Mouse (Mus musculus): Measurements from ENCODE around the gene Map4k5.

The Map4k5 gene

GRCm38 (mm10) chr12:69785471-69785870 is 107.5 kb downstream of the Map4k5 start:
- no peak overlapping the region for H3K4me3 ChIP-seq (replicated peaks; ENCODE audit: low read length)
- TF ChIP-seq POU5F1 (IDR thresholded peaks at IDR 0.05; ENCODE audit: borderline replicate concordance, low read length) (no peak), CTCF (conservative IDR thresholded peaks at IDR 0.05; ENCODE audit: low read length) (no peak), NANOG (IDR thresholded peaks at IDR 0.05; ENCODE audit: borderline replicate concordance, low read length) (no peak)
- H3K4me1 ChIP-seq (replicated peaks; ENCODE audit: low read depth, low read length): peaks cover 9% of the 10 kb centered on the region
- no peaks in the 10 kb centered on the region for H3K36me3 ChIP-seq (ENCODE audit: insufficient read depth, low read length)
- H3K27me3 ChIP-seq (ENCODE audit: insufficient read depth, low read length): peaks cover 35% of the 10 kb centered on the region
- no peaks in the 10 kb centered on the region for H3K9me3 ChIP-seq (ENCODE audit: low read length)

- no peaks in the 10 kb centered on the region for H3K36me3 ChIP-seq (ENCODE audit: insufficient read depth, low read length)
- peaks cover 16% of the 10 kb centered on the region for H3K27me3 ChIP-seq (ENCODE audit: insufficient read depth, low read length)
- H3K4me1 ChIP-seq (replicated peaks; ENCODE audit: low read depth, low read length): peaks cover 4% of the 10 kb centered on the region; the same call in 1 of the 2 replicates
- H3K9me3 ChIP-seq (ENCODE audit: low read length): no peaks in the 10 kb centered on the region
- H3K4me3 ChIP-seq (replicated peaks; ENCODE audit: low read length): no peak overlapping the region
- no peak for TF ChIP-seq CTCF (conservative IDR thresholded peaks at IDR 0.05; ENCODE audit: low read length)
- no peak for TF ChIP-seq NANOG (IDR thresholded peaks at IDR 0.05; ENCODE audit: borderline replicate concordance, low read length)
- TF ChIP-seq POU5F1 (IDR thresholded peaks at IDR 0.05; ENCODE audit: borderline replicate concordance, low read length): no peak
Measured at GRCm38 (mm10) chr12:69783247-69784025, 109.6 kb downstream of the Map4k5 start.

- no peak for TF ChIP-seq NANOG (IDR thresholded peaks at IDR 0.05; ENCODE audit: borderline replicate concordance, low read length)
- TF ChIP-seq CTCF (conservative IDR thresholded peaks at IDR 0.05; ENCODE audit: low read length): no peak
- no peak for TF ChIP-seq POU5F1 (IDR thresholded peaks at IDR 0.05; ENCODE audit: borderline replicate concordance, low read length)
- H3K27me3 ChIP-seq (ENCODE audit: insufficient read depth, low read length): peaks cover 7% of the 10 kb centered on the region
- no peak overlapping the region for H3K4me3 ChIP-seq (replicated peaks; ENCODE audit: low read length)
- no peaks in the 10 kb centered on the region for H3K9me3 ChIP-seq (ENCODE audit: low read length)
- H3K4me1 ChIP-seq (replicated peaks; ENCODE audit: low read depth, low read length): peaks cover 4% of the 10 kb centered on the region; the same call in 1 of the 2 replicates
- H3K36me3 ChIP-seq (ENCODE audit: insufficient read depth, low read length): no peaks in the 10 kb centered on the region
Measured at GRCm38 (mm10) chr12:69781935-69782650, 110.9 kb downstream of the Map4k5 start.

DNA sequence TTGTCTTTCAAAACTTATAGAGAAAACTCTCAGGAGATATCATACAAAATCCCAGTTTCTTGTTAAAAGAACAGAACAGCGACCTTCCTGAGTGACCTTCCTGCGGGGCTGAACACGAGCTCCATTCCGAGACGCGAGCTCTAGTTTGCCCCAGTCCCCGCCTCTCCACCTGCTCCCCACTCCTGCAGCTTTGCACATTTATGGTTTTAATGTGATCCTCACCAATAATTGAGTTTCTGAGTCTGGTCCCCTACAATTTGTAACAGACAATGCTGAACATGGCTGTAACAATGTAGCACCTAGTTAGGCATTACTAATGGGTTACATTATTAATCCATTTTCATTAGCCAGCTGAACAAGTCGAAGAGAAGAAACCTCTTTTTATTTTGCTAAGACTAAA is 111.5 kb downstream of the Map4k5 start:
- H3K9me3 ChIP-seq (ENCODE audit: low read length): no peaks in the 10 kb centered on the region
- H3K4me3 ChIP-seq (replicated peaks; ENCODE audit: low read length): no peak overlapping the region
- TF ChIP-seq CTCF (conservative IDR thresholded peaks at IDR 0.05; ENCODE audit: low read length): no peak
- TF ChIP-seq NANOG (IDR thresholded peaks at IDR 0.05; ENCODE audit: borderline replicate concordance, low read length): no peak
- TF ChIP-seq POU5F1 (IDR thresholded peaks at IDR 0.05; ENCODE audit: borderline replicate concordance, low read length): no peak
- peaks cover 4% of the 10 kb centered on the region; the same call in 1 of the 2 replicates for H3K4me1 ChIP-seq (replicated peaks; ENCODE audit: low read depth, low read length)
- peaks cover 3% of the 10 kb centered on the region for H3K27me3 ChIP-seq (ENCODE audit: insufficient read depth, low read length)
- no peaks in the 10 kb centered on the region for H3K36me3 ChIP-seq (ENCODE audit: insufficient read depth, low read length)

GRCm38 (mm10) chr12:69777957-69778356 is 115.0 kb downstream of the Map4k5 start:
- TF ChIP-seq CTCF (conservative IDR thresholded peaks at IDR 0.05; ENCODE audit: low read length): no peak
- TF ChIP-seq NANOG (IDR thresholded peaks at IDR 0.05; ENCODE audit: borderline replicate concordance, low read length): no peak
- no peak for TF ChIP-seq POU5F1 (IDR thresholded peaks at IDR 0.05; ENCODE audit: borderline replicate concordance, low read length)
- Histone ChIP-seq H3K4me1 (replicated peaks; ENCODE audit: low read depth, low read length) (no peaks in the 10 kb centered on the region), H3K27me3 (ENCODE audit: insufficient read depth, low read length) (peaks cover 3% of the 10 kb centered on the region), H3K36me3 (ENCODE audit: insufficient read depth, low read length) (no peaks in the 10 kb centered on the region), H3K4me3 (replicated peaks; ENCODE audit: low read length) (no peak overlapping the region), H3K9me3 (ENCODE audit: low read length) (no peaks in the 10 kb centered on the region)

DNA sequence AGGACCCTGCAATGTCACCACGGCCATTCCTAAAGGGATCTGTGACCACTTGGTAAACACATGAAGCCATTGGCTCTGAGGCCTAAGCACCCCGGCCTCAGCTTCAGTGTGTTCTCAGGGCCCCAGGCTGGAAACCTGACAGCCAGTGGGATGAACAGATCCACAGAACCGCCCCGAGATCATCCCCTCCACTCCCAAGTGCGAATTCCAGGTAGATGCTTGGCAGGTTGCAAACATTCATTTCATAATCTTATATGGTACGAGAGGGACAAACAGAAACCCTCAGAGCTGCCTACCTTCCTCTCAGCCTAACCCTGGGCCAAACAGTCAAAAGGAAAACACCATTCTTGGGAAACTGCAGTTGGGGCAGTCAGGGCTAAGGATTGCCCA is 115.7 kb downstream of the Map4k5 start:
- H3K4me1 ChIP-seq (replicated peaks; ENCODE audit: low read depth, low read length): no peaks in the 10 kb centered on the region
- peaks cover 3% of the 10 kb centered on the region for H3K27me3 ChIP-seq (ENCODE audit: insufficient read depth, low read length)
- no peak overlapping the region for H3K4me3 ChIP-seq (replicated peaks; ENCODE audit: low read length)
- no peaks in the 10 kb centered on the region for H3K36me3 ChIP-seq (ENCODE audit: insufficient read depth, low read length)
- TF ChIP-seq CTCF (conservative IDR thresholded peaks at IDR 0.05; ENCODE audit: low read length) (no peak), NANOG (IDR thresholded peaks at IDR 0.05; ENCODE audit: borderline replicate concordance, low read length) (no peak), POU5F1 (IDR thresholded peaks at IDR 0.05; ENCODE audit: borderline replicate concordance, low read length) (no peak)
- H3K9me3 ChIP-seq (ENCODE audit: low read length): no peaks in the 10 kb centered on the region

- H3K4me1 ChIP-seq (replicated peaks; ENCODE audit: low read depth, low read length): no peaks in the 10 kb centered on the region
- H3K27me3 ChIP-seq (ENCODE audit: insufficient read depth, low read length): no peaks in the 10 kb centered on the region
- no peak overlapping the region for H3K4me3 ChIP-seq (replicated peaks; ENCODE audit: low read length)
- H3K9me3 ChIP-seq (ENCODE audit: low read length): no peaks in the 10 kb centered on the region
- no peaks in the 10 kb centered on the region for H3K36me3 ChIP-seq (ENCODE audit: insufficient read depth, low read length)
- TF ChIP-seq NANOG (IDR thresholded peaks at IDR 0.05; ENCODE audit: borderline replicate concordance, low read length): no peak
- no peak for TF ChIP-seq POU5F1 (IDR thresholded peaks at IDR 0.05; ENCODE audit: borderline replicate concordance, low read length)
- TF ChIP-seq CTCF (conservative IDR thresholded peaks at IDR 0.05; ENCODE audit: low read length): no peak
Measured at GRCm38 (mm10) chr12:69776607-69777340, 116.2 kb downstream of the Map4k5 start.

- Histone ChIP-seq H3K27me3 (ENCODE audit: insufficient read depth, low read length) (no peaks in the 10 kb centered on the region; the same call in 1 of the 2 replicates), H3K36me3 (ENCODE audit: insufficient read depth, low read length) (no peaks in the 10 kb centered on the region), H3K9me3 (ENCODE audit: low read length) (no peaks in the 10 kb centered on the region), H3K4me3 (replicated peaks; ENCODE audit: low read length) (no peak overlapping the region), H3K4me1 (replicated peaks; ENCODE audit: low read depth, low read length) (no peaks in the 10 kb centered on the region)
- TF ChIP-seq CTCF (conservative IDR thresholded peaks at IDR 0.05; ENCODE audit: low read length) (no peak), POU5F1 (IDR thresholded peaks at IDR 0.05; ENCODE audit: borderline replicate concordance, low read length) (no peak), NANOG (IDR thresholded peaks at IDR 0.05; ENCODE audit: borderline replicate concordance, low read length) (no peak)
Measured at GRCm38 (mm10) chr12:69768841-69769240, 124.2 kb downstream of the Map4k5 start.
